Mouse (Mus musculus): ENCODE results near the gene Ccdc152.

The Ccdc152 gene

DNA sequence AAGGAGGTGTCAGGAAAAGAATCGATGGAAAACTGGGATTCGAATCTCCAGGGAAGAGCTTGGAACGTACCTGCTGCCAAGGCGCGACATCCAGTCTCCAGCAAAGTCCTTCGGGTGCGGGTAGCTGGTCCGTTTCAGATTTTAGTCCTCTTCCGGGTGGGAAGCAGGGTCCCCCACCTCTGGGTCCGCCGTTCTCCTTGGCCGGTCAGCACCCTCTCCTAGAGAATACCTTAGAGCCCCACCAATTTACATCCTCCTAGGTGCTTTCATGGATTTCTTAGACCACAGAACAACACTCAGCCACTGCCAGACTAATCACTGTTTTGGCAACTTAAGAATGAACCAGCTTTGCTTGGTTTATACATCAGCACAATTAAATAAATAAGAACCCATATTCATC lies at the start of gene Ccdc152:
Ccdc152 (minus strand) TSS at position 101 of the 400 bp plus-strand sequence.
- DNase-seq: no peak

DNA sequence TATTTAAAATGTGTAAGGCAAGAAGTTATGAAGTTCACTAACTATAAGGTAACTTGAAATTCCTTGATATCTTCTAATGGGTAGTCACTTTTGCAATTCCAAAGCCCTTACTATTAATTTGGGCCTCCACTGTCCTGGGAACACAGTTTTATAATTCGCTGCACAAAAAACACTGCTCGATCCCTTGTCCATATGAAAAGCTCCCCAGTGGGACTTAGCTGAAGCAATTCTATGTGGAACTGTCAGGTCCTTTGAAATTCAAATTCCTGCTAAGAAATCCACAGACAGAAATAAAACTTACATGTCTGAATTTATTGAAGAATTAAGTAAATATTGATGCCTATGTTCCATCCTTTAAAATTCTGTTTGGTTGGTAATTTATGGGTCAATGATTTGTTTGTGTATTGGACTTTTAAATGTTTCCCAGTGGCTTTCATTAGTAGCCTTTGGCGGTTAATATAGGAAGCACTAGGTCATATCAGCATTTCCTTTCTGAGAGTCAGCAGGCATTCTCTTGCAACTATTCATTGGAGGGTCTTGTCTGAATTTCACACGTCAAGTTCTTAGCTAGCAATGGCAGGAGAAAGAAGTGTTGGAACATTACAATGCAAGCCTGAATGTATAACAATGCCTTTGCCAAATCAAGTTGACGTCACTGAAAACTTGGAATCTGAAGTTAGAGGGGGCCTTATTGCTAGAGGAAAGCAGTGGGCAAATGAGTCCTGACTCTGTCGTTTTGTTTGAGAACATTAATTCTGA lies 46.2 kb upstream of the Ccdc152 start:
- no peak for DNase-seq

DNA sequence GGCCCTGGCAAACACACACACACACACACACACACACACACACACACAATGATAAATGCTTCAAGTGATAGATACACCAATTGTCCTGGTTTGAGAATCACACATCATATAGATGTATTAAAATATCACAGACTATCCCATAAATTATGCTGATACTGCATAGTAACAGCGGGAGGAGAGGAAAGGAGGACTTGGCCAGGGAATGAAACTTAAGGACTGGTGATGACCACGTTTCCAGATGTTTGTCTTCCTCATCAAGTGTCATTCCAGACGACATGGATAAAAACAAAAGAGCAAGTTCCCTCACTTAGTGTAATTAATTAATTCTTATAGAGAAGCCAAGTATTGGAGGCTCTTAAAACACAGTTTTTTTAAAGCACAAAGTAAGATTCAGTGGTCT lies 43.4 kb upstream of the Ccdc152 start:
- no peak for DNase-seq

DNA sequence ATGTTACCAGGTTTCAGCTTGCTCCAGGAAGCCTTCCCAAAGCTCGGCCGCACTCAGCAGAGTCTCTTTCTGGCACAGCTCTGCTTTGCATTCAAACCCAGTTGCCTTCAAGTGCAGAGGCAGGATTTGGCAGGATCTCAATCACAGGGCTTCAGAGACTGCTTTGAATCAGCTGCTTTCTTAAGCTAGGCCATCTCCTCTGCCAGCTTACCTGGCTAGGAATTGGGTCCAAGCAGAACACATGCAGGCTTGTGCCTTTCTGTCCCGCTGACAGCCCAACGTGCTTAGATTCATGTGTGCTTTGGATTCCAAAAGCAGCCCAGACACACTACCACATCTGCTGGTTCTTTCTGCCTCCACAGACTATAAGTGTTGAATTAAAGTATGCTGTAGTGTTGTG lies 41.2 kb upstream of the Ccdc152 start:
- no peak for DNase-seq

DNA sequence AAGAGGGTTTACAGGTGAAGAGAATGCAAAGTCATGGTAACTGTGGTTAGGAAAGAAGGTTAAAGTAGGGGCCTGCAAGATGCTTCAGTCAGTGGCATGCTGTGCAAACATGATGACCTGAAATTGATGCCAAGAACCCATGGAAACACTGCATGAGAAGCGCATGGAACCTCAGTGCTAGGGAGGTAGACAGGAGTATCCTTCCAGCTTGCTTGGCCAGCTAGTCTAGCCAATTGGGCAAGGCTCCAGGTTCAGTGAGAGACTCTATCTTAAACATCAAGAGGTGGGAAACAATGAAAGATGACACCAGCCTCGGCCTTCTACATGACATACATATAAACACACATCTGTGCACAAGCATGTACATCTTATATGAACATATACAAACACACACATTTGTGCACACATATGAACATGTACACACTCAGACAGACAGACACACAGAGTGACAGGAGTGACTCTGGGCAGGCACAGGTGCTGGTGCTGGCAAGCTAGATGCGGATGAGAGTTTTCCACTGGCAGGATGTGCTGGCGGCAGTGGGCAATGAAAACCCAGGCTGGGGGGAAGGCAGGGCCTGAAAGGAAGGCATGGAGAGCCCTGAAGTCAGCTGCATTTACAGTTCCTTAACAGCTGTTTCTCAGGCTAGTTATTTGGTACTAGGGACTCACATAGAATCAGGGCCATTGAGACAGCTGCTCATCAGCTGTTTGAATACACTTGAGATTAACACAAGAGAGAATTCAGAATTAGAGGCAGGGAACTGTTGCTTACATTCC lies 38.7 kb upstream of the Ccdc152 start:
- peak; percentile 61 for DNase-seq

DNA sequence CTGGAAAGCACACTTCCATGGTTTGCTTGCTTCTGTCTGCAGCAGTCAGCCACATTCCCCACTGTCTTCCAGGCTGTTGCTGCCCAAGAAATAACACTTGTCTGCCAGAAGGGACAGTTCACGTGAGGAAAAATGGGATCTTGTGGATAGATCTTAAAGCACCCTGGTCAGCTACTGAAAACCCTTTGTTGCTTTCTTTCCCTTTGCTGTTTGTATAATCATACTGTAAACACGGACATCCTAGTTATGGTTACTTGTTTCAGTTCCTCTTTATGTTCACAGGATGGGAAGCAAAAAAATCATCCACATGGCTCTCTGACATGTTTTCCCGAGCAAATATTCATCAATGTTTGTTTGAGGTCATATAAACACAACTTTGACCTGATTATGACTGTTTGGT lies 36.5 kb upstream of the Ccdc152 start:
- peak; percentile 12 for DNase-seq

DNA sequence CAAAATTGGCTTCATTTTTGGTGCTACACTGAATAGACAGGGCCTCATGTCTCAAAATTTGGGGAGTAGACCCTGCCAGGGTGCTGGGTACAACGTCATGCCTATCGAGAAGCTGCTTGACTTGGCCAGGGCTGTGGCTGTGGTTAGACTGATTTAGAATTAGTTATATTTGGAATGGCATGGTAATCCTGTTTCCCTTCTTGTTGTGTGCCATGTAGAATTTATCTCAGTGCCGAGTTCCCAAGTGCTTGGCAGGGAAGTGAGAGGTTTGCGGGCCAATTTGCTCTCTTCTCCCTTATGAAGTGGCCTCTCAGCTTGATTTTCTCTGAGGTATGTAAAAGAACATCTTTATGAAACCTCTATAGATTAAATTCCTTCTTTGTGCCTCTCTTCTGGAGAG lies 29.2 kb upstream of the Ccdc152 start:
- DNase-seq: no peak

DNA sequence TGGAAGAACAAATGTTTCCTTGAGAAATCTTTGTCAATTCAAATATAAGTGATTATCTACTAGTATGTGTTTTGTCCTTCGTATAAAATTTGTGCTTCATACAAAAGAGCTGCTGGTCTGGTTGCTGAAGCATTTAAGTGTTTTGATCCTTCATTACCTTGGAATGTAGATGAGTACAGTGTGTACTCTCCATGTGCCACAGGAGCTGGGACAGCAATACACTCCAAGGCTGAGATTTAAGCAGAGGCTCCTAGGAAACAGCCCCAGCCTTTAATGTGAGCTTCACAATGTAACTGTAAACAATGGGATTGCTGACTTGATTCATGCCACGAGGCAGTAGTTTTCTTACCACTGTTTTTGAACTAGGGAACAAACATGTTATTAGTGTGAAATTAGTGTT lies 28.5 kb upstream of the Ccdc152 start:
- no peak for DNase-seq

DNA sequence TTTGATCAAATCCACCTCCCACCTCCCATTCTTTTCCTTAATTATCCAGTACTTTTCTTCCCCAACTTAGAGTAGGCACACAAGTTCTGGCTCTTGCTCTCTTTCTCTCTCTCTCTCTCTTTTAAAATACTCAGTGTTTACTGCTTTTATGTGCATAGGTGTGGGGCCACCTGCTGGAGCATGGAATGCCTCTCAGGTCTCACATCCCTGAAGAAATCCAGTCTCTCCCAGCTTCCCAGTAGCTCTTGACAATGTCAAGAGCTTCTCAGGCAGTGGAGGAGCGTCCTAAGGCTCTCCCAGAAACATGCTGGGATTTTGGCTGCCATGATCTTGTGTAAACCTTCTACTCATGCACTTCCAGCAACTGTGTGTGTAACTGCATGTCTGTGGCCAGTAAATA lies 27.0 kb upstream of the Ccdc152 start:
- no peak for DNase-seq

DNA sequence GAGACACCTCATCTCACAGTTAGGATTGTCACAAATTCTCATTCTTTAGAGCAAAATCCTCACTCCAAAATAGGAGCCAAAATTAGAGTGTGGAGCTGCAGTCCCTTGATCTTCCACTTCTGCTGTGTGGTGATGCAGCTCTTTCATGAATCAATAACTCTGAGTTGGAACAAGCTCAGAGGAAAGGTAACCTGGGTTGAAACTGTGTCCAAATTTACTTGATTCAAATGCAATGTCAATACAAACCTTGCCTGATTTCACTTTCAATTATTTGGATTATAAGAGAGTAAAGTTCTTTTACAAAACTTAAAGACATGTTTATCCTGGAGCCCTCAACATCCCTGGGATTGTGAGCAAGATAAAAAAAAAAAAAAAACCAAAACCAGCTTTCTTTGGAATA lies 19.7 kb upstream of the Ccdc152 start:
- DNase-seq: no peak

DNA sequence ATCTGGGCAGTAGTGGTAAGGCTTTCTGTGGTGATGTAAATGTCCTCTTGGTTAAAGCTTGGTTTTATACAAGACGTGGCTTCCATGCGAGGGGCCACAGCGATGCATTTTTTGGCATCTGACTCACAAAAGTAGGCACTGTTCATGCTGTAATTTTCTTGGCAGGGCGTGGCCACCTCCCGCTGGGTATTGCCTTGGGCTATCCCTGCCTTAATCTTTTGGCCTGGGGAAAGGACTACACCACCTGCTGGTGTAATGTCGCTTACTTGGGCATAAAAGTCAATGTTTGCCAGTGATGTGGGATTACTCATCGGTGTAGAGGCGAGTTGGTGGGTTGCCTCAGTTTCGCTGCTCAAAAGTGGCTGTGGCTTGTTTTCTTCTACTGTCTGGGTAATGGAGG lies 16.6 kb upstream of the Ccdc152 start:
- no peak for DNase-seq

DNA sequence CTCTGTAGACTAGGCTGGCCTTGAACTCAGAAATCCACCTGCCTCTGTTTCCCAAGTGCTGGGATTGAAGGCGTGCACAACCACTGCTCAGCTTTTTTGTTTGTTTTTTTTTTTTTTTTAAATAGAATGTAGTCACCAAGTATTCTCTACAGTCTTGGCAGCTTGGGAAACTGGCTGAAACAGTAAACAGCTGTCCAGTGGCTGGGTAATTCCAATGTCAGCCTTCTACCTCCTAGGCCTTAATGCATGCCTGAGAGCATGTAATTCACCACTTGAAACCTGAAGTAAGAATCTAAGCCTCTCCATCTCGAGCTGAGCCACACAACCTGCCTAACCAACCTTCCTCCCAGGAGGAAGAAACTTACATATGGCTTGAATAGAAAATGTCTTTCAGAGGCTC lies 13.3 kb upstream of the Ccdc152 start:
- no peak for DNase-seq

DNA sequence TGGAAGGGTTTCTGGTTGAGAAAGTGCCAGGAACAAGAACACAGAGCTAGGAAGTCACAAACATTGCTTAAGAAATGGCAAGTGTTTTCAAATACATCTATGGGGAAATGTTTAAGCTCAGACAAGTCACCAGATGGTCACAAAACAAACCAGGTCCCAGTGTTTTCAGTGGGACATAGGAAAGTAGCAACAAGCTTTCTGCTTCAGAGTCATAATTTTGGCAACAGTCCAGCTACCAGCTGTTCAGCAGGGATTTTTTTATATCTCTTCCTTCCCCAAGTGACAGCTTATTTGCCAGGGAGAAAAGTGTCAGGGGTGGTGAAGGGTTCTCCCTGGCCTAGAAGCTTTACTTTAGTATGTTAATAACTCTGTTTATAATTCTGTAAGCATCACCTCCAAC lies 9.6 kb upstream of the Ccdc152 start:
- peak; percentile 24 for DNase-seq

DNA sequence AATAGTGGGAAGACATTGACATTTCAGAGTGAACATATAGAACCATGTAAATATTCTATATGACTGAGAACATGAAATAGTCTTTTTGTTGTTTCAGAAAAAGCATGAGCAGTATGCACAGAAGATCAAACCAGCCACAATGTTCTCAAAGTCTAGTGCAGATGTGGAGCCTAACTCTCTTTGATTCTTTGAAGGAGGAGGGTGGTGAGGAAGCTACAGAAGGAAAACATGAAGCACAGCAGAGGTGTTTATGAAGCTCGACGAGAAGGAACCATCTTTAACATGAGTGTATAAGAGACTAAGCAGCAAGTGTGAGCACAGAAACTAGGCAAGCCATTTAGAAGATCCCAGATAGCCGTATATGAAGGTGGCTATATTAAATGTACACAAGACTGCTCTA lies 6.5 kb upstream of the Ccdc152 start:
- no peak for DNase-seq

DNA sequence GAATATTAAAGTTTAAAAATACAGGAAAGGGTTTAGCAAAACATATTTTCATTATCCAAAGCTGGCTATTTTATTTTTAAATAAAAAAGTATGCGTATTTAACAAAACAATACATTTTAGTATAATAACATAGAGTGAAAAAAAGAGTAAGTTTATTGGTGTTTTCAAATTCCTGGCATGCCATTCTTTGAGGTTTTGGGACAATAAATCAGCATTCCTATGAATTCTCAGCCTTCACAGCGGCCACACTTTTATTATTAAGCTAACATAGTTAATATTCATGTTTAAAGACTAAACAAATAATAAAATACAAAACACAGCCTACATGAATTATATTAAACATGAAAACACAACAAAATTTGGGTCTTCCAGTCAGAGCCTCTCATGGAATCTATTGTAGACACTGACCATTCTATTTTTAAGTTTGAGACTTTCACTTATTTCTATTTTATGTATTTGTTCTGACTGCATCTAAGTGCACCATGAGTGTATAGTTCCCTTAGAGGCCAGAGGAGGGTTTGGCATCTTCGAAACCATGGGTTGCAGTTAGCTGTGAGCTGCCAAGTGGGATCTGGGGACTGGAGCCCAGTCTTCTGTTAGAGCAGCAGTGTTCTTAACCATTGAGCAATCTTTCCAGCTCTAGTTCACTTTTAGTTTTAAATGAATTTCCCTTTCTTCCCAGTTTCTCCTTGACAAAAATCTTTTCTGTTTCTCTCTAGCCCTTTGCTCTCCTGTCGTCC lies 2.8 kb downstream of the Ccdc152 start:
- DNase-seq: no peak

DNA sequence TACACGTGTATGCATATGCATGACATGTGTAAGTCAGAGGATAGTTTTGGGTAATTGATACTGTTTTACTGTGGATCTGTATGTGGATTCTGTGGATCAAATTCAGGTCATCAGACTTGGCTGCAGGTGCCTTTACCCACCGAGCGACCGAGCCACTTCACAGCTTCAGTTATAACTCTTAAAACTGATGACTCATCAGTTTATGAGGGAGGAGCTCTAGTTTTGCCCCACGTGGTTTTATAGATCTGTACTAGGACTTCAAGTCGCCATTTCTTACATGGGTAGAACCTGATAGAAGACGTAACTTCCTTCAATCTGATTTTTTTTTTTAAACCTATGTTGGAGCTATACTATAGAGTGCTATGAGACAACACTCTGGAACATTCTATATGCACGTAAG lies 5.7 kb downstream of the Ccdc152 start:
- no peak for DNase-seq

DNA sequence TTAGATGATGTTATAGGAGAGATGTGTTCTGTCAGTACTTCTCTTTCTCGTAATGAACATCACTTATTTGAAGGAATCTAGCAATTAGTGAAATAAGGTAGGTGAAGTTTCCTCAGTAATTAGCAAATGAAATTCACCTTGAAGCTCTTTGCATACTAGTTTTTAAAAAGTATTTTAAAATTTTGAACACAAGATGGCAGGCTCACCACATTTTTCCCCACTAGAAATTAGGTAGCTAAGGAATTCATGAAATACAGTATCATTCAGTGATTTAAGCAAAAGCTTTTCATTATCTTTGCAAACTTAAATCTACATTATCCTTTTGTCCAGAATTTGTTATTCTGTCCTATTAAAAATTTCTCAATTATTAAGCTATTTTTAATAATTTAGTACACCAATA lies 7.3 kb downstream of the Ccdc152 start:
- no peak for DNase-seq

DNA sequence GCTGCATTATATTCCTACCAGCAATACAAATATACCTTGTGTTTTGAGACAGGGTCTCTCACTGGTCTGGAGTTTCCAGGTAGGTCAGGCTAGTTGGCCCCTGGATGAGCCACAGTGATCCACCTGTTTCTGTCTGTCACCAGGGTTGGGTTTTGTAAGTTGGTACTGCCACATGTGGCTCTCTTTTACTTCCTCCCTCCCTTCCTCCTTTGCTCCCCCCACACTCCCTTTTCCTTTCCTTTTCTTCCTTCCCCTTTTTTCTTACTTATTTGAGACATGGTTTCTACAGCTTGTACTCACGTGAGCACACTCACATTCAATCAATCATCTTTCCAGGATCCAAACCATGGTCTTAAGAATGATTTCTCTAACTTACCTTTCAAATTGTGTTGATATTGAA lies 9.8 kb downstream of the Ccdc152 start:
- no peak for DNase-seq

DNA sequence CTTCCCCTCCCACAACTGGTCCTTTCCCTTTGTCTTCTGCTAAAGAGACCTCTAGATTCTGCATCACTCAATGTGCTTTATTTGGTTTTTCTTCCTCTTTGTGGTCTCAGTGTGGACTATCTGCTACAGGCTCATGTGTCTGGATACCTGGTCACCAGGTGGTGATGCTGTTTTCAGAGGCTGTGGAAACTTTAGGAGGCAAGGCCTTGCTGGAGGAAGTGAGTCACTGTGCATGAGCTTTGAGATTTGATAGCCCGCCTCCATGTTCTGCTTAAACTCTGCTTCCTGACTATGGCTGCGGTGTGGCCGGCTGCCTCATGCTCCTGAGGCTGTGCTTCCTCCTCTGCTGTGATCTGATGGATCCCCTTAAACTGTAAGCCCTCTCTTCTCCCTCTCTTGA lies 12.9 kb downstream of the Ccdc152 start:
- no peak for DNase-seq

DNA sequence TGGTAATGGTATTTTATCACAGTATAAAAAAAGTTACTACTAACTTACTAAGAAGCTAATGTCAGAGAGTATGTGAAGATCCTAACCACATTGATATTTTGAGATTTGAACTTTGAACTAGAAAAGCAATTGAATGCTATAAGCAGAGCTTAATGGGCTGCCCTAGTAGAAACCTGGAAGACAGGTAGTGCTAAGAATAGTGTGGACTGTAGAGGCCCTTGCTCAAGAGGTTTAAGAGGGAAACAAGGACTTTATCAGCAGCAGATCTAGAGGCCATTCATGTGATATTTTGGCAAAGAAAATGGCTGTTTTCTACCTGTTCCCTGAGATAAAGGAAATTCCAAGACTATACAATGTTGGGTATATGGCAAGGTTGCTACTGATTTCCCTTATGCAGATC lies 17.3 kb downstream of the Ccdc152 start:
- no peak for DNase-seq

DNA sequence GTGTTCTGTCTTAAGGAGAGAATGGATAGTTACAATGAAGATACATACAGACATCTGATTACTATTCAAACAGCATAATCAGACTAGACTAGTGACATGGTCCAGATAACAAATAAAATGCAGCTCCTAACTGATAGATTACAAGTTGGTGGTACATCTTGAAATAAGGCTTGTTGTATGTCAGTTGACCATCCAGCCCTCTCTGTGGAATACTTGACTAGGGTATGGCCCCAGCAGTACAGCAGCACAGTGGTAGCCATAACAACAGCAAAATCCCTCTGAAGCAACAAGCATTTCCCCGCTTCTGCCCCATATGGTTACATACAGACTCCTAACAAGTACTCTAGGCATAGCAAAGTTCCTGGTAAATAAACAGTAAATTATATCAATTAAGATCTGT lies 21.6 kb downstream of the Ccdc152 start:
- no peak for DNase-seq

DNA sequence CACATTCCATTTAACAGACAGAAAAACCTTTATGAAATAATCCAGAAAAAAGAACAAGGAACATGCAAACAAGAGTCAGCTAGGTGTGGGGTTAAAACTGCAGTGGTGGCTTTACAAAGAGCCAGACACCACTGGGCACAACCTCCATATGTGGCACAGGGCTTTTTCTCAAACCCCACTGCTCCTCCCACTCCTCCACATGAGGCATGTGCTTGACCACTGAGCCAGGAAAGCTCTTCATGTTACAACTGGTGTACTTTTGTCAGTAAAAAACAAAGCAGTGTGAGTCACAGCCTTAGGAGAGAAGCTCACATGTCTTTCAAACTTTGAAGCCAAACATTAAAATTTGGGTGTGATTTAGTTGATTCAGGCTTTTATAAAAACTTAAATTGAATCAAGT lies 22.1 kb downstream of the Ccdc152 start:
- DNase-seq: peak; percentile 8

DNA sequence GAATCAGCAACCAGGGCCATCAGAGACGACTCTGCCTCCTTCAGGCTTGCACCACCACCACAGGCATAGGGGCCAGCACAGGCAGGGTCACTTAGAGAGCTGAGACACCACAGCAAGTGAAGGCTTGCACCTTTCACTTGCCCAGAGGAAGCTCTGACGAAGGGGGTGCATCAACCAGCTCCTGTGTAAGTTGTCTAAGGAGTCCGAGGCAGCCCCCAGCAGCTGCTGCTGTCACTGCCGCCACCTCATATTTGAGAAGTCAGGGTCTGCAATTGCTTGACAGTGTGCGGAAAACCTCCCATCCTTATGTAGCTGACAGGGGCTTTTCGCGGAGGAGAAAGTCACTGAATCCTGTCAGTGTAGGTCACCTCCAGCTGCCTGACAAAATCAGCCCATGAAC lies 24.1 kb downstream of the Ccdc152 start:
- DNase-seq: no peak

DNA sequence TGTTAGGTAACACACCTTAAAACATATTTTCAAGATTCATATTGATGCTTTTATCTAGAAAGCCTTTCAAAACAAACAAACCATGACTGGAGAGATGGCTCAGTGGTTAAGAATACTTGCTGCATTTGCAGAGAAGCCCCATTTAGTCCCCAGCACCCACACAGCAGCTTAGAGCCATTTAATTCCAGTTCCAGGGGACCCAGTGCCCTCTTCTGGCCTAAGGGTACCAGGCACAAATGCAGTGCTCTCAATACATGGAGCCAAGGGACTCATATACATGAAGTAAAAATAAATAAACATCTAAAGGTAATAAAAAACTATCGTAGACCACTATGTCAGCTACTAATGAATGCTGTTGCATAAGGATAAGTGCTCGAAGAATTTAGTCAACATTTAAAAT lies 25.9 kb downstream of the Ccdc152 start:
- DNase-seq: peak; percentile 14

All from lung, postnatal 14 days (tissue).